Mouse (Mus musculus) embryonic facial prominence, embryonic 13.5 days (tissue): Measurements from ENCODE around the gene Tent5c. TPM values are rescaled to one million over a fixed set of nuclear protein-coding genes. Genes with fewer than 3 reads are reported as not detected.

Experiments
- ATAC-seq: fragments of 200-750 bp; cut with Nextera tagmentation; 2 replicates; pipeline ENCODE4 v1.8.0; 2017; ENCODE audit warnings: low read depth; ENCODE audit not compliant: insufficient number of reproducible peaks, insufficient read depth, low FRiP score, low TSS enrichment
- H3K27ac ChIP-seq: fragments of 300-500 bp; sonication (generic); 2 replicates; pipeline ENCODE4 v1.5.1; 2015; ENCODE audit warnings: moderate library complexity, mild to moderate bottlenecking, inconsistent platforms
- H3K27me3 ChIP-seq: fragments of 300-500 bp; sonication (generic); 2 replicates; pipeline ENCODE4 v1.6.1; 2015; ENCODE audit warnings: mild to moderate bottlenecking, inconsistent platforms
- H3K36me3 ChIP-seq: fragments of 300-500 bp; sonication (generic); 2 replicates; pipeline ENCODE4 v1.6.1; 2015; ENCODE audit warnings: mild to moderate bottlenecking, inconsistent platforms
- H3K4me1 ChIP-seq: fragments of 300-500 bp; sonication (generic); 2 replicates; pipeline ENCODE4 v1.6.1; 2015; ENCODE audit warnings: inconsistent platforms
- H3K4me2 ChIP-seq: fragments of 300-500 bp; sonication (generic); 2 replicates; pipeline ENCODE4 v1.6.1; 2015; ENCODE audit warnings: moderate library complexity, mild to moderate bottlenecking, inconsistent platforms
- H3K4me3 ChIP-seq: fragments of 300-500 bp; sonication (generic); 2 replicates; pipeline ENCODE4 v1.5.1; 2015; ENCODE audit warnings: mild to moderate bottlenecking, inconsistent platforms
- H3K9ac ChIP-seq: fragments of 300-500 bp; sonication (generic); 2 replicates; pipeline ENCODE4 v1.6.1; 2015; ENCODE audit warnings: mild to moderate bottlenecking, inconsistent platforms
- H3K9me3 ChIP-seq: fragments of 300-500 bp; sonication (generic); 2 replicates; pipeline ENCODE4 v1.6.1; 2016; ENCODE audit warnings: inconsistent platforms
- WGBS: fragments of 180-500 bp; shearing (Covaris S2); methylation state at CpG from one replicate; pipeline ENCODE4 v1.1.7; 2015; ENCODE audit warnings: mixed read lengths; 5-methylcytosine and 5-hydroxymethylcytosine counted together
- polyA plus RNA-seq: library from polyadenylated mRNA; unstranded; fragments of >200 nt; fragmentation: Nextera tagmentation; extraction: Ambion mirVana; gene quantifications from 2 replicates; pipeline ENCODE4 v1.2.1, GENCODE M21; 2015

The Tent5c gene
- polyA plus RNA-seq, 1 experiment from 2014 or later = 4.8 TPM

- no peak overlapping the region for H3K4me2 ChIP-seq
- no peak for ATAC-seq
- H3K27ac ChIP-seq = no peak overlapping the region
- no peak overlapping the region for H3K4me3 ChIP-seq
- no peaks in the 10 kb centered on the region for H3K36me3 ChIP-seq
- no peaks in the 10 kb centered on the region for H3K4me1 ChIP-seq
- WGBS = 77% methylated on average over 4 of the region's 4 CpGs
- no peaks in the 10 kb centered on the region for H3K27me3 ChIP-seq
- H3K9me3 ChIP-seq = no peaks in the 10 kb centered on the region
- no peak overlapping the region for H3K9ac ChIP-seq
Observed at GRCm38 (mm10) chr3:100431705-100432104, 57.4 kb downstream of the Tent5c start.

- H3K4me3 ChIP-seq = no peak overlapping the region
- H3K9me3 ChIP-seq = no peaks in the 10 kb centered on the region
- no peaks in the 10 kb centered on the region for H3K36me3 ChIP-seq
- H3K4me2 ChIP-seq = no peak overlapping the region
- H3K27ac ChIP-seq = no peak overlapping the region
- no peaks in the 10 kb centered on the region for H3K4me1 ChIP-seq
- ATAC-seq = no peak
- H3K27me3 ChIP-seq = no peaks in the 10 kb centered on the region
- H3K9ac ChIP-seq = no peak overlapping the region
- 66% methylated on average over 1 of the region's 1 CpGs for WGBS
Observed at GRCm38 (mm10) chr3:100430731-100431130, 58.4 kb downstream of the Tent5c start.

GRCm38 (mm10) chr3:100430101-100430500 is 59.0 kb downstream of the Tent5c start:
- Histone ChIP-seq H3K36me3 (no peaks in the 10 kb centered on the region), H3K4me3 (no peak overlapping the region), H3K9ac (no peak overlapping the region), H3K9me3 (no peaks in the 10 kb centered on the region), H3K4me1 (no peaks in the 10 kb centered on the region), H3K4me2 (no peak overlapping the region), H3K27ac (no peak overlapping the region), H3K27me3 (no peaks in the 10 kb centered on the region)
- no peak for ATAC-seq
- WGBS = 95% methylated on average over 5 of the region's 5 CpGs

- ATAC-seq = no peak
- H3K9ac ChIP-seq = no peak overlapping the region
- H3K4me1 ChIP-seq = no peaks in the 10 kb centered on the region
- no peak overlapping the region for H3K27ac ChIP-seq
- H3K4me2 ChIP-seq = no peak overlapping the region
- no peaks in the 10 kb centered on the region for H3K36me3 ChIP-seq
- no peaks in the 10 kb centered on the region for H3K9me3 ChIP-seq
- H3K27me3 ChIP-seq = no peaks in the 10 kb centered on the region
- WGBS = 74% methylated on average over 4 of the region's 4 CpGs
- no peak overlapping the region for H3K4me3 ChIP-seq
Observed at GRCm38 (mm10) chr3:100429667-100430066, 59.5 kb downstream of the Tent5c start.

GRCm38 (mm10) chr3:100427548-100427947 is 61.6 kb downstream of the Tent5c start:
- Histone ChIP-seq H3K9ac (no peak overlapping the region), H3K9me3 (no peaks in the 10 kb centered on the region), H3K27ac (no peak overlapping the region), H3K4me2 (no peak overlapping the region), H3K4me3 (no peak overlapping the region), H3K36me3 (no peaks in the 10 kb centered on the region), H3K27me3 (no peaks in the 10 kb centered on the region), H3K4me1 (no peaks in the 10 kb centered on the region)
- WGBS = 63% methylated on average over 6 of the region's 6 CpGs
- no peak for ATAC-seq

GRCm38 (mm10) chr3:100422392-100423167 is 66.5 kb downstream of the Tent5c start:
- H3K27ac ChIP-seq = no peak overlapping the region
- H3K4me2 ChIP-seq = no peak overlapping the region
- no peaks in the 10 kb centered on the region for H3K9me3 ChIP-seq
- H3K4me3 ChIP-seq = no peak overlapping the region
- H3K9ac ChIP-seq = no peak overlapping the region
- H3K36me3 ChIP-seq = no peaks in the 10 kb centered on the region
- ATAC-seq = no peak
- peaks cover 7% of the 10 kb centered on the region for H3K4me1 ChIP-seq
- H3K27me3 ChIP-seq = no peaks in the 10 kb centered on the region; the same call in 1 of the 2 replicates
- 71% methylated on average over 10 of the region's 10 CpGs for WGBS

- 84% methylated on average over 6 of the region's 6 CpGs for WGBS
- Histone ChIP-seq H3K27ac (no peak overlapping the region), H3K9me3 (no peaks in the 10 kb centered on the region), H3K4me1 (peaks cover 10% of the 10 kb centered on the region), H3K9ac (no peak overlapping the region), H3K36me3 (no peaks in the 10 kb centered on the region), H3K4me3 (no peak overlapping the region), H3K4me2 (no peak overlapping the region), H3K27me3 (no peaks in the 10 kb centered on the region; the same call in 1 of the 2 replicates)
- ATAC-seq = no peak
Observed at GRCm38 (mm10) chr3:100421354-100421753, 67.8 kb downstream of the Tent5c start.

GRCm38 (mm10) chr3:100420691-100421056 is 68.5 kb downstream of the Tent5c start:
- no peak overlapping the region for H3K4me2 ChIP-seq
- WGBS = 38% methylated on average over 5 of the region's 5 CpGs

GRCm38 (mm10) chr3:100419962-100420690 is 69.0 kb downstream of the Tent5c start:
- Histone ChIP-seq H3K9me3 (no peaks in the 10 kb centered on the region), H3K4me3 (no peak overlapping the region), H3K27me3 (no peaks in the 10 kb centered on the region; the same call in 1 of the 2 replicates), H3K36me3 (no peaks in the 10 kb centered on the region), H3K27ac (no peak overlapping the region), H3K9ac (no peak overlapping the region), H3K4me2 (no peak overlapping the region), H3K4me1 (peaks cover 10% of the 10 kb centered on the region)
- no peak for ATAC-seq
- WGBS = 80% methylated on average over 10 of the region's 10 CpGs

More at GRCm38 (mm10) chr3:100420691-100421056, 68.5 kb downstream of the Tent5c start:
- no peaks in the 10 kb centered on the region; the same call in 1 of the 2 replicates for H3K27me3 ChIP-seq
- no peak for ATAC-seq
- H3K4me1 ChIP-seq = peaks cover 10% of the 10 kb centered on the region
- H3K9me3 ChIP-seq = no peaks in the 10 kb centered on the region
- no peaks in the 10 kb centered on the region for H3K36me3 ChIP-seq
- H3K27ac ChIP-seq = no peak overlapping the region
- no peak overlapping the region for H3K4me3 ChIP-seq
- H3K9ac ChIP-seq = no peak overlapping the region

GRCm38 (mm10) chr3:100418387-100418786 is 70.7 kb downstream of the Tent5c start:
- no peak overlapping the region; the same call in 1 of the 2 replicates for H3K4me2 ChIP-seq
- WGBS = 74% methylated on average over 1 of the region's 1 CpGs
- H3K9me3 ChIP-seq = no peaks in the 10 kb centered on the region
- no peak for ATAC-seq
- no peaks in the 10 kb centered on the region; the same call in 1 of the 2 replicates for H3K27me3 ChIP-seq
- no peaks in the 10 kb centered on the region for H3K36me3 ChIP-seq
- H3K4me1 ChIP-seq = peaks cover 10% of the 10 kb centered on the region
- no peak overlapping the region for H3K4me3 ChIP-seq
- H3K9ac ChIP-seq = no peak overlapping the region
- peak overlapping the region; percentile 36; the same call in 1 of the 2 replicates for H3K27ac ChIP-seq

GRCm38 (mm10) chr3:100417772-100418311 is 71.3 kb downstream of the Tent5c start:
- WGBS = 13% methylated on average over 10 of the region's 10 CpGs
- ATAC-seq = 0 out of 2 replicates have a peak, but pooled peaks have one; percentile 39
- Histone ChIP-seq H3K4me1 (peaks cover 10% of the 10 kb centered on the region), H3K4me3 (no peak overlapping the region), H3K27ac (peak overlapping the region; percentile 36; the same call in 1 of the 2 replicates), H3K4me2 (peak overlapping the region; percentile 39), H3K9me3 (no peaks in the 10 kb centered on the region), H3K36me3 (no peaks in the 10 kb centered on the region), H3K9ac (no peak overlapping the region), H3K27me3 (no peaks in the 10 kb centered on the region; the same call in 1 of the 2 replicates)
